Mouse (Mus musculus) cerebellum, adult 2 months (tissue): ENCODE measurements at regions not wholly inside any gene's neighbourhood (a gene's known extent, or its start where the extent isn't known, plus 50 kb on each side); places are given as distances from the start of the nearest gene placed in this dataset.

Experiments
- CTCF ChIP-seq: fragments of 200-500 bp; IDR thresholded peaks from 2 replicates; pipeline ENCODE4 v1.5.1; 2011; ENCODE audit warnings: low read depth, mild to moderate bottlenecking, control low read depth, low read length, moderate library complexity, borderline replicate concordance; ENCODE audit not compliant: insufficient read depth
- POLR2A ChIP-seq: fragments of 200-500 bp; IDR thresholded peaks from 2 replicates; pipeline ENCODE4 v1.6.1; 2011; ENCODE audit warnings: low read length, control low read depth, borderline replicate concordance; ENCODE audit not compliant: insufficient read depth

GRCm38 (mm10) chr14:80690476-80690875 lies 706.6 kb downstream of the Olfm4 start:
- TF ChIP-seq CTCF, result no peak
- no peak for TF ChIP-seq POLR2A
